Mouse (Mus musculus) forebrain, embryonic 13.5 days (tissue): ENCODE results near the gene Syde2. TPM values are rescaled to one million over a fixed set of nuclear protein-coding genes. Genes with fewer than 3 reads are reported as not detected.
"Not testable (repeated sequence)": the region's sequence is repeated elsewhere in the genome, so short reads cannot be mapped to it uniquely, and the experiment has no call there.

Experiments used
- ATAC-seq: fragments of 200-750 bp; cut with Nextera tagmentation; 2 replicates; pipeline ENCODE4 v1.8.0; 2017
- H3K27ac ChIP-seq: fragments of 300-500 bp; sonication (generic); 2 replicates; pipeline ENCODE4 v1.5.1; 2015; ENCODE audit warnings: inconsistent platforms, mild to moderate bottlenecking, moderate library complexity
- H3K27me3 ChIP-seq: fragments of 300-500 bp; sonication (generic); 2 replicates; pipeline ENCODE4 v1.6.1; 2015; ENCODE audit warnings: mild to moderate bottlenecking, inconsistent platforms
- H3K36me3 ChIP-seq: fragments of 300-500 bp; sonication (generic); 2 replicates; pipeline ENCODE4 v1.6.1; 2015; ENCODE audit warnings: mild to moderate bottlenecking, inconsistent platforms; ENCODE audit not compliant: poor library complexity, severe bottlenecking
- H3K4me1 ChIP-seq: fragments of 300-500 bp; sonication (generic); 2 replicates; pipeline ENCODE4 v1.6.1; 2015; ENCODE audit warnings: inconsistent platforms
- H3K4me2 ChIP-seq: fragments of 300-500 bp; sonication (generic); 2 replicates; pipeline ENCODE4 v1.6.1; 2015; ENCODE audit warnings: inconsistent platforms, mild to moderate bottlenecking, moderate library complexity
- H3K4me3 ChIP-seq: fragments of 300-500 bp; sonication (generic); 2 replicates; pipeline ENCODE4 v1.5.1; 2015; ENCODE audit warnings: mild to moderate bottlenecking, inconsistent platforms
- H3K9ac ChIP-seq: fragments of 300-500 bp; sonication (generic); 2 replicates; pipeline ENCODE4 v1.6.1; 2015; ENCODE audit warnings: mild to moderate bottlenecking, inconsistent platforms
- H3K9me3 ChIP-seq: fragments of 300-500 bp; sonication (generic); replicated peaks from 2 replicates; pipeline ENCODE4 v1.6.1; 2016; ENCODE audit warnings: inconsistent platforms
- WGBS: fragments of 180-500 bp; shearing (Covaris S2); methylation state at CpG from one replicate; pipeline ENCODE4 v1.1.7; 2015; 5-methylcytosine and 5-hydroxymethylcytosine counted together
- polyA plus RNA-seq: library from polyadenylated mRNA; unstranded; fragments of >200 nt; fragmentation: Nextera tagmentation; extraction: Ambion mirVana; gene quantifications from 2 replicates; pipeline ENCODE4 v1.2.1, GENCODE M21; 2015

The Syde2 gene
- polyA plus RNA-seq, 1 experiment from 2014 or later = 0.59 TPM

DNA sequence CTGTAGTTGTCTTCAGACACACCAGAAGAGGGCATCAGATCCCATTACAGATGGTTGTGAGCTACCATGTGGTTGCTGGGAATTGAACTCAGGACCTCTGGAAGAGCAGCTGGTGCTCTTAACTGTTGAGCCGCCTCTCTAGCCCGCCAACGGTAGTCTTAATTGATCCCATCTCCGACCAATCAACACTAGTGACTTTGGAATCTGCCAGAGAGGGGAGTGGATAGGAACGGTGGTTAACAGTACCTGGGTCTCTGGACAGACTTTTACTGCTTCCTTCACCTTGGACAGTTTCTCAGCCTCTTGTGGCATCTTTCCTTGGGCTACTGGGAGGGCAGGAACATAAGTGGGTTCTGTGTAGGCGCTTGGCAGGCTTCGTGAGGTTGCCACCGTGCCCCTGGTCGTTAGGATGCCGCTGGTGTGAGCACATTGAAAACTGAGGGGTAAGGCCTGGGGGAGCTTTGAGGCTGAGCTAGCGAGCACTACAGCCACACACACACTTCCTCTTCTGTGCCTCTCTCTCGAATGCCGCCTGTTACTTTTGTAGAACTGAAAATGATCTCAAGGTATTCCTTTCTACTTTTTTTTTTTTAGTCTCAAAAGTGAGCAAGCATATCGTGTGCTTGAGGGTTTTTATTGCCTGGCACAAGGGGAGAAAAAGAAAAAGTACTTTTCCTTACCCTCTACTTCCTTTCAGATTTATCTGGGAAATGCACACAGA is 6.0 kb downstream of the Syde2 start:
- Histone ChIP-seq H3K9ac (no peak overlapping the region), H3K36me3 (0 out of 2 replicates have a peak, but pooled peaks cover 2% of the 10 kb centered on the region), H3K9me3 (no peaks in the 10 kb centered on the region), H3K4me3 (no peak overlapping the region), H3K4me1 (peaks cover 12% of the 10 kb centered on the region), H3K4me2 (no peak overlapping the region), H3K27me3 (peaks cover 4% of the 10 kb centered on the region), H3K27ac (no peak overlapping the region)
- ATAC-seq = no peak
- 76% methylated on average over 14 of the region's 14 CpGs for WGBS

DNA sequence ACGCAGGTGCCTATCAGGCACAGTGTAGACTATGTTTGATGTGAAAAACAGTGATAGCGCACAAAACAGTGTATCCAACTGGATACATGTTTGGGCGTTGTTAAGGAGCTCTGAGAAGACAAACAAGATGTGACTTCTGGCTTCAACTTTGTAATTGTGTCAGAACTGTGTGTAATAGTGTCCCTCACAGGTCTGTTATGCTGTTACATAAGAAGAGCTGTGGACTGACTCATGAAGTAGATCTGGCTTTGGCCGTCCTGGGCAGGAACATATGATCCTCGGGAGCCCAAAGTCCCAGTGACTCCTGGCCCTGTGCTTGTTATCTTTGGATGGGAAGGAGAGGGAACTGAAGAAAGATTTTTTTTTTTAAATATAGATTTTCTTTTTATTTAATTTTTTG is 7.8 kb downstream of the Syde2 start:
- Histone ChIP-seq H3K36me3 (peaks cover 12% of the 10 kb centered on the region; the same call in 1 of the 2 replicates), H3K9me3 (no peaks in the 10 kb centered on the region), H3K4me2 (no peak overlapping the region), H3K4me3 (no peak overlapping the region), H3K4me1 (no peaks in the 10 kb centered on the region), H3K27ac (no peak overlapping the region), H3K9ac (no peak overlapping the region), H3K27me3 (no peaks in the 10 kb centered on the region)
- 92% methylated on average over 5 of the region's 5 CpGs for WGBS
- no peak for ATAC-seq

DNA sequence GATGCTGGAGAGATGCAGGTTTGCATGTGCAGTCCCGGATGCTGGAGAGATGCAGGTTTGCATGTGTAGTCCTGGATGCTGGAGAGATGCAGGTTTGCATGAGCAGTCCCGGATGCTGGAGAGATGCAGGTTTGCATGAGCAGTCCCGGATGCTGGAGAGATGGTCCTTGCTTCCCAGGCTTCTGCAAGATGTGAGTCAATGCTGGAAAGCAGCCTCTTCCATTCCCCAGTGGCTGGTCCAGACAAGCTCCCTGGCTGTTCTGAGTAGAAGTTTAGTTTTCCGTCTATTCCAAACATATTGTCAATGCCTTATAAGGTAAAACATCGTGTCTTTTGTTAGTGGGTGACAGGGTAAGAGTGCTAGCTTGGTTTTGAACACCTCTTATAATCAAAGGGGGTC is 8.9 kb downstream of the Syde2 start:
- peaks cover 19% of the 10 kb centered on the region for H3K36me3 ChIP-seq
- H3K9me3 ChIP-seq, H3K4me2 ChIP-seq, H3K4me1 ChIP-seq, H3K9ac ChIP-seq, H3K27ac ChIP-seq, ATAC-seq, H3K4me3 ChIP-seq, H3K27me3 ChIP-seq: not testable (repeated sequence)
- WGBS = 87% methylated on average over 5 of the region's 5 CpGs

DNA sequence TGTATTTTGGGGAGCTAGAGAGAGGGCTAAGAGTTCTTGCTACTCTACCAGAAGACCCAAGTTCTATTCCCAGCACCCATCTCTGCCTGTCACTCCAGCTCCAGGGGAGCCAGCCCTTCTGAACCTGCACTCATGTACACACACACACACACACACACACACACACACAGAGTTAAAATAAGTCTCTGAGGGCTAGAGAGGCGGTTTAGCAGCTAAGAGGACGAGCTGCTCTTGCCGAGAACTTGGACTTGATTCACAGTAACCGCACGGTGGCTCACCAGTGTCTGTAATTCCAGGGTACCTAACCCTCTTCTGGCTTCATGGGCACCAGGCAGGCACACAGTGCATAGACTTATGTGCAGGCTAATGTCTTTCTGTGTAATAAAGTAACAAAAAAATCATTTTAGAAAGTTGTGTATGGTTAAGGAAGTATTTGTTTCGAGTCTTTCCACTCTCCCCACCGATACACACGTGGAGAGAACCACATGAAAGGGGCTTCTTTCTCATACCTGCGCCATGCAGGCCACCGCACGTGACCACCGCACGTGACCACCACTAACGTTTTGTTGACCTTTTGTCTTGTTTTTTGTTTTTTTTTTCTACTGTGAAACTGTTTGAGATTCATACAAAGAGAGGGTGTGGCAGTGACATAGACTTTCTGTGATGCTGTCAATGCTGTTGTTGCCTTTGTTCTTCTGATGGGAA is 16.8 kb downstream of the Syde2 start:
- 95% methylated on average over 14 of the region's 14 CpGs for WGBS
- H3K4me1 ChIP-seq = no peaks in the 10 kb centered on the region
- no peak for ATAC-seq

DNA sequence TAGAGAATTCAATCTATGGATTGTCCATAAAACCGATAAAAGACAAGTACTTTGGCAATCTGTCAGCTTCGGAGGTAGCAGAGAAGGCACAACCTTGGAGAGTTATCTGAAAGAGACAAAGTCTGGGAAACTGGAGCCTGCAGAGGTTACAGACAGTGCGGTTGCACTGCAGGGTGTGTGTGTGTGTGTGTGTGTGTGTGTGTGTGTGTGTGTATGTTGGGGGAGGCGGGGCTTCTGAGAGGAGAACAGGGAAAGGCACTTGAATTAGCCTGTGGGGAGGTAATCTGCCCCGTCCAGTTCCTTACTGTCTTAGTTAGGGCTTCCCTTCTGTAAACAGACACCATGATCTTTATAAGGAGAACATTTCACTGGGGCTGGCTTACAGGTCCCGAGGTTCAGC is 20.2 kb downstream of the Syde2 start:
- Histone ChIP-seq H3K4me2 (no peak overlapping the region), H3K27ac (no peak overlapping the region)
- WGBS = 88% methylated on average over 5 of the region's 6 CpGs

More for the DNA sequence above, 16.8 kb downstream of the Syde2 start:
- Histone ChIP-seq H3K4me3 (no peak overlapping the region), H3K4me2 (no peak overlapping the region), H3K27ac (no peak overlapping the region), H3K36me3 (peaks cover 29% of the 10 kb centered on the region), H3K27me3 (no peaks in the 10 kb centered on the region), H3K9ac (no peak overlapping the region), H3K9me3 (no peaks in the 10 kb centered on the region)

DNA sequence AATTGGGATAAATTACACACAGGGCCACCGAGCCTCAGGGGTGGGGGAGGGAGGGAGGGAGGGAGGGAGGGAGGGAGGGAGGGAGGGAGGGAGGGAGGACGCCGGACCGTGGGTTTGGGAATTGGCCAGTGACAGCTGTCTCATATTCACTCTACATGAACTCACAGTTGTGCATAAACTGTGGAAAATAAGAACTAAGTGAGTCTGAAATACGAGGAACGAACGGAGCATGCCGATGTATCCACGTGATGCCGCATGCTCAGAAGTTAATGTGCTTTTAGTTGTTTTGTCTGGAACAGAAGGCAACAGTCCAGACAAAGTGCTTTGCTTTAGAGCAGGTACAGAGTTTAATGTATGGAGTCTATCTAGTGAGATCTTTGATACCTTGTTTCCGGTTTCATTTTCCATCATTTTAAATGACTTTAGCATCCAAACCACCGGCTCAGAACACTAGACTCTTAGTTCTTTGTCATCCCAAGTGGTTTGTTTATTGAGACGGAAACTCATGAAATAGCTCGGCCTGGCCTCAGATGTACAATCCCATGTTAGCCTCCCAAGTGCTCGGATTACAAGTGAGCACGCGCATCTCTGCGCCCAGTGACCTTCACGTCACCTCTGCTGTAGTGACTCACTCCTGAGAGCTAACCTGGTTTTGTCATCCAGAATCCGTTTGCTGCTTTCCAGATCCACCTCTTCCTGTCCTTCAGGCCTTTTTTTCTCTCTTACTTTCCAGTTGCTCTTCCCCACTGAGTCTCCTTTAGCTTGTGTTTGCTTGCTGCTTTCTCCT is 22.4 kb downstream of the Syde2 start:
- no peak overlapping the region for H3K27ac ChIP-seq
- 81% methylated on average over 19 of the region's 20 CpGs for WGBS
- no peak for ATAC-seq

More for the DNA sequence above, 20.2 kb downstream of the Syde2 start:
- H3K27me3 ChIP-seq = no peaks in the 10 kb centered on the region
- peaks cover 7% of the 10 kb centered on the region for H3K36me3 ChIP-seq
- no peak overlapping the region for H3K4me3 ChIP-seq
- no peaks in the 10 kb centered on the region for H3K9me3 ChIP-seq
- no peak for ATAC-seq
- H3K9ac ChIP-seq = no peak overlapping the region
- no peaks in the 10 kb centered on the region for H3K4me1 ChIP-seq

DNA sequence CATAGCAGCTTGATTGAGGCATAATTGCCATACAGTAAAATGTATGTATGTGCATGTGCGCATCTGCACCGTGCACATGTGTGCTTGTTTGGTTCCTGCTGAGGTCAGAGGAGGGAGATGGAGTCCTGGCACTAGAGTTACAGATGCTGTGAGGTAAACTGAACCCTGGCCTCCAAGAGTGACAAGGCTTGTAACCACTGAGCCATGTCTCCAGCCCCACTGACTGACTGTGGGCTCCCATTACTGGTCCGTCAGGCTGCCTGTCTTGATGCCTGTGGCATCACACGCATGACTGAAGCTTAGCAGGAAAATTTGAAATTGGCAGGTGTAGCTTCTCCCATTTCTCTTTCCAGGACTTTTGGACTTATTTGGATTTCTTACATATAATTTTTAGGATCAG is 23.1 kb downstream of the Syde2 start:
- Histone ChIP-seq H3K9ac (no peak overlapping the region), H3K4me3 (no peak overlapping the region), H3K27me3 (no peaks in the 10 kb centered on the region), H3K9me3 (no peaks in the 10 kb centered on the region), H3K36me3 (peaks cover 9% of the 10 kb centered on the region), H3K27ac (no peak overlapping the region), H3K4me2 (no peak overlapping the region), H3K4me1 (no peaks in the 10 kb centered on the region)
- 88% methylated on average over 4 of the region's 4 CpGs for WGBS
- no peak for ATAC-seq

More for the DNA sequence above, 22.4 kb downstream of the Syde2 start:
- Histone ChIP-seq H3K27me3 (no peaks in the 10 kb centered on the region), H3K4me1 (no peaks in the 10 kb centered on the region), H3K4me3 (no peak overlapping the region), H3K9me3 (no peaks in the 10 kb centered on the region), H3K4me2 (no peak overlapping the region), H3K9ac (no peak overlapping the region), H3K36me3 (peaks cover 9% of the 10 kb centered on the region)

DNA sequence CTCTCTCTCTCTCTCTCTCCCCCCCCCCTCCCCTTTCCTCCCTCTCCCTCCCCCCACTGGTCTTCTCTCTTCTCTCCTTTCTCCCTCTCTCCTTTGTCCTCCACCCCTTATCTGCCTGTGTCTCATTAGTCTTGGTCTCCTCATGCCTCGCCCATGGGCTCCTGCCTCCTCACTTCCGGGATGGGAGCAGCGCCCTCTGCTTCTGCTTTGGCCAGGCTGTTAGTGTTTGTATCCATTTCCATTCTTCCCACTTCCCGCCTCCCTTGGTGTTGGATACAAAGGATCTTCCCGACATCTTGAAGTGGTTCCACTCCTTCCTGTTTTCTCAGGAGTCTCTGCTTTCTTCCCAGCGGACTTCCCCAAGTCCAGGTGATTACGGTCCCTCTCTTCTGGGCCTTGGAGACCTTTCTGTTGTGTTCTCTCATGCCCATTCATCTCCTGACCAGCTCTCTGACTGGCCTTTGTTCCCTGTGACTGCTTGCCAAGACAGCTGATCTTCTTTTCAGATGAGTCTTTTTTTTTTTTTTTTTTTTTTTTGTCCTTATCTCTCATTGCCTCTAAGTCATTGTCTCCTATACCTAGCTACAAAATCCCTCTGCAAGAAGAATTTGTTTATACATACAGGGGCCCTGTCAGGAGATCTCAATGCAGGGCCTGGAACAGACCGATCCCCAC is 24.0 kb downstream of the Syde2 start:
- Histone ChIP-seq H3K4me2 (no peak overlapping the region), H3K4me1 (no peaks in the 10 kb centered on the region), H3K36me3 (peaks cover 9% of the 10 kb centered on the region), H3K9me3 (no peaks in the 10 kb centered on the region), H3K27me3 (no peaks in the 10 kb centered on the region), H3K9ac (no peak overlapping the region), H3K27ac (no peak overlapping the region), H3K4me3 (no peak overlapping the region)
- 74% methylated on average over 8 of the region's 8 CpGs for WGBS
- ATAC-seq = no peak

DNA sequence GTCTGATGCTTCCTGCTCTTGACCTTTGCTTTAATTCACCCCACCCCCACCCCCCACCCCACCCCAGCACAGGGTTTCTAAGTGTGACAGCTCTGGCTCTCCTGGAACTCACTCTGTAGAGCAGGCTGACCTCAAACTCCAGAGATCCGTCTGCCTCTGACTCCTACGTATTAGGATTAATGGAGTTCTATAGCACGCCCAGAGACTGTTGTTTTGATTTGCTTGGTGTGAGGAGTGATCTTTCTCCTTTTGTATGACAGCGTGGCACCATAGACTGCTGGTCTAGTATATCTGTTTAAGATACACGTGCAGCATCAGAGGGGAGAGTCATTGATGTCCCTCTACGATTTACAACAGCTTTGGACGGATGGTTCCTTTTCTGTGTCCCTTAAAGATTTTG is 25.8 kb downstream of the Syde2 start:
- peaks cover 6% of the 10 kb centered on the region for H3K36me3 ChIP-seq
- ATAC-seq = no peak
- peaks cover 6% of the 10 kb centered on the region for H3K4me1 ChIP-seq
- no peak overlapping the region for H3K4me3 ChIP-seq
- H3K27ac ChIP-seq = no peak overlapping the region
- H3K9ac ChIP-seq = no peak overlapping the region
- no peaks in the 10 kb centered on the region for H3K27me3 ChIP-seq
- H3K9me3 ChIP-seq = no peaks in the 10 kb centered on the region
- 91% methylated on average over 7 of the region's 7 CpGs for WGBS
- no peak overlapping the region for H3K4me2 ChIP-seq

DNA sequence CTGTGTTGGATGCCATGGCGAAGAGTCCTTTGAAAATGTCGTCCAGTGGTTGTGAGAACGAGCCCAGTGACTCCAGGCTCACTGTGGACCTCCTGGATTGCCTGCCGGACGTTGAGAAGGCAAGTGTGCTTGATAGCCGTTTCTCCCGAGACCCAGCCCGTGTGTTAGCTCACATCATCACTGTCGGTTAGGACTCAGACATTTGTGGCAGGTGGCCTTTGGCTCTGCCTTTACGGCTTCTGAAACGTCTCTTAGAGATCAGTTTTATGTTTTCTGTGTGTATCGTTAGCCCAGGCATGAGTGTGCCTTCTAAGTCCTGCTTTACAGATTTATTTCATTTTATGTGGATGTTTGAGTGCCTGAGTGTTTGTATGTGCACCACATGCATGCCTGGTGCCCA is 26.7 kb downstream of the Syde2 start:
- Histone ChIP-seq H3K4me3 (no peak overlapping the region), H3K4me2 (no peak overlapping the region), H3K9me3 (no peaks in the 10 kb centered on the region), H3K27me3 (no peaks in the 10 kb centered on the region), H3K27ac (no peak overlapping the region), H3K36me3 (peaks cover 6% of the 10 kb centered on the region), H3K4me1 (peaks cover 8% of the 10 kb centered on the region), H3K9ac (no peak overlapping the region)
- no peak for ATAC-seq
- WGBS = 95% methylated on average over 12 of the region's 12 CpGs

DNA sequence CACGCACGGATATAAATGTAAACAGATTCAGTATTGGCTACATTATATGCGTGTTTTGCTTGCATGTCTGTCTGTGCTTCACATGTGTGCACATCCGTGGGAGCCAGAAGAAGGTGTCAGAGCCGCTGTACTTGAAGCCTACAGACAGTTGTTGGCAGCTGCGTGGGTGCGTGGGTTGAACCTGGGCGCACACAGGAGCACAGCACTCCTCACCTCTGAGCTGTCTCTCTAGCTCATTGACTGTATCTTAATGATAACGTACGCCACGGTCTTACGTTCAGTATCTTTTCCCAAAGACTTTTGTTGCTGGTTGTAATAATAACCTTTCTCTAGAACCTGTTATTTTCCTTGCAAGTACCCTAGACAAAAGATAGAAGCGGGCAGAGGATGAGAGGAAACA is 29.3 kb downstream of the Syde2 start:
- Histone ChIP-seq H3K4me1 (peaks cover 13% of the 10 kb centered on the region), H3K9ac (no peak overlapping the region), H3K27me3 (no peaks in the 10 kb centered on the region), H3K27ac (no peak overlapping the region), H3K9me3 (no peaks in the 10 kb centered on the region), H3K4me2 (no peak overlapping the region), H3K36me3 (peaks cover 6% of the 10 kb centered on the region), H3K4me3 (no peak overlapping the region)
- 86% methylated on average over 13 of the region's 13 CpGs for WGBS
- ATAC-seq = no peak

DNA sequence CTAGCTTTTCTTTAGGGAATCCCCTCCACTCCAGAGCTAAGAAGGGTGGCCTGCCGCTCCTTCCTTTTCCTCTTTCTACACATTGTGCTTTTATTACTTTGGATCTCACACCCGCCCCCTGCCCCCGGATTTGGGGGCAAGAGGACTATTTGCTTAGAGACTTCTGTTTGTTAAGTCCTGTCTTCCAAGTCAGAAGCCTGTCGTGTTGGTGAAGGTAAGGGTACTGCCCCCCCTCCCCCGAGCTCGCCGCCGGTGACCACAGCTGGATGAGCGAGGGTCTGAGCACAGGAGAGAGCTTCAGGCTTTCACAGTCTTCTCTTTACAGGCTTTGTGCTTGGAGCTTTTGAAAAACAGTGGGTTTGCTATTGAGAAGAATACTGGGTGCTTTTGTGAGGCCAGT is 29.9 kb downstream of the Syde2 start:
- H3K4me3 ChIP-seq = no peak overlapping the region
- no peak overlapping the region for H3K9ac ChIP-seq
- WGBS = 35% methylated on average over 9 of the region's 9 CpGs
- peaks cover 6% of the 10 kb centered on the region for H3K36me3 ChIP-seq
- no peak overlapping the region for H3K27ac ChIP-seq
- peaks cover 13% of the 10 kb centered on the region for H3K4me1 ChIP-seq
- no peak for ATAC-seq
- H3K27me3 ChIP-seq = no peaks in the 10 kb centered on the region
- no peak overlapping the region for H3K4me2 ChIP-seq
- H3K9me3 ChIP-seq = no peaks in the 10 kb centered on the region
